Mouse (Mus musculus): ENCODE results near the gene Meioc.
A peak's percentile ranks its signal among the peaks of the same experiment; 100 is the strongest.

Meioc gene

DNA sequence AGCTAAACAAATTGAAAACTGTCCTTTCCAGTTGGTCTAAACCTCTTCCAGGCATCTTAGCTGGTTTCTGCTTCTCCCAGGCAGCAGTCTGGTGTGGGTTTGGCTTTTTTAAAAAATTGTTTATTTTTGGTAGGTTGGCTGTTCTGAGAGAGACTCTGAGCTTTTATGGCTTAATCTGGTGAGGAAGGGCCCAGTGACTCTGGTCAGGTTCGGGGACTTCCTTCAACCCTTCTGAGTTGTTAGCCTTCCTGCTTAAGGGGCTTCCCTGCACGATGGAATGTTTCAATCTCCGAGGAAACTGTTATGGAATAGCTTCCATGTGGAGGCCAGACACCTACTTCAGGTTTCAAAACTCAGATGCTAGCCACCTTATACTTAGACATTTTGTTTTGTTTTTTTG is at the start of gene Meioc:
Gene Meioc, plus strand, starts transcription at position 301 of the 400 bp plus-strand sequence.
- DNase-seq = no peak

- DNase-seq = no peak
Observed at GRCm38 (mm10) chr11:102619449-102619848, 44.1 kb upstream of the Meioc start.

- no peak for DNase-seq
Observed at GRCm38 (mm10) chr11:102623876-102624789, 39.4 kb upstream of the Meioc start.

DNA sequence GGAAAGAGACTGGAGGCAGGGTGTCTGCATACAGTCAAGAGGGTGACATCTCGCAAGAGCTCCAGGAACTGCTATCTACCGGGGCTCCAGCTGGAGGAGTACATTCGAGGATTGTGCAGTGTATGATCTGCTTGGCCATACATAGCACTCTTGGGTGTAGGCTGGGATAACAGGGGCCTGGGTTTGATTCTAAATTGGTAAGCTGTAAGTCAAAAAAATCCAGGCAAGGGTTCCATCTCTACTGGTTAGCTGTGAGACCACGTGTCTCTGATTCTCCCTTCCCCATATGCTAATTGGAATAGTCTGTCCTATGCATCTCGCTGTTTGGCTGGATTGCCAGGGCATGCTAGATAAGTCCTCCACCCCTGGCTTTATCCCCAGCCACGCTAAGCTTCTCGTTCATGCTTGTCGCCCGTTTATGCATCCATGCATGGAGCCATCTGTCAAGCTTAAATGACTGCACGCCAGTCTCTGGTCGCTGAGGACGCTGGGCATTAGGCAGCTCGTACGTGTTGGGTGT is 38.6 kb upstream of the Meioc start:
- DNase-seq = no peak

DNA sequence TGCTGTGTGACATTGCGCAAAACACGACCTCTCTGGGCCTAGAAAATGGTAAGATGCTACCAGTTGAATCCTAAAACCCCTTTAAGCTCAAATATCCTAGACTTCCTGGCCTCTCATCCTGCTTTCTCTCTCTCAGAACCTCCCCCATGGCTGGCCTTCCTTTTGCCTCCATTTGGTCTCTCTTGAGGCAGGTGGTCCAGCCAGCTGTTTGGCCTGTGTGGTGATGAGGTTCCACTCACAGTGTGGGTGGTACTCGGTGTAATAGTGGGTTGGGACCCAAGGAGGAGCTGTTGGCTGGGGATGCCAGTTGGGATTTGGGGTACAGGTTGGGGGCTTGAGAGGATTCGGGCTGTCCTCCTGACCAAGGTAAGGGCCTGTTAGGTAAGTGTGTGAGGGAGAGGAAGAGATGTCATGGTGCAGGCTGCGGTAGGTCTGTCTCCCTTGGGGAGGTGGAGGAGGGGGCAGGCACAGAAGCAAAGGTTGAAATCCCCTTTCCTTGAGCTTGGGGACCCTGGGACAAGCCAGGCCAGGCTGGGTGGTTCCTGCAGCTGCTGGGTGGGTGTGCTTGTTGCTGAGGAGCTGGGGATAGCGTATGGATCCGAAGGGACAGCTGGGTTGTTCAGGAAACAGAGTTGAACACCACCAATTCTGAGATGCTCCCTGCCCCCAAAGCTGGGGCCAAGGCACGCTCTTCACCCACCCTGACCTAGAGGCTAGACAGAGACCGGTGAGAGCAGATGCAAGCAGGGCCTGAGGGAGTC is 36.2 kb upstream of the Meioc start:
- no peak for DNase-seq

- no peak for DNase-seq
Observed at GRCm38 (mm10) chr11:102628529-102628928, 35.0 kb upstream of the Meioc start.

GRCm38 (mm10) chr11:102629375-102629774 is 34.1 kb upstream of the Meioc start:
- no peak for DNase-seq

GRCm38 (mm10) chr11:102630731-102631130 is 32.8 kb upstream of the Meioc start:
- DNase-seq = no peak

- DNase-seq = no peak
Observed at GRCm38 (mm10) chr11:102631203-102631602, 32.3 kb upstream of the Meioc start.

DNA sequence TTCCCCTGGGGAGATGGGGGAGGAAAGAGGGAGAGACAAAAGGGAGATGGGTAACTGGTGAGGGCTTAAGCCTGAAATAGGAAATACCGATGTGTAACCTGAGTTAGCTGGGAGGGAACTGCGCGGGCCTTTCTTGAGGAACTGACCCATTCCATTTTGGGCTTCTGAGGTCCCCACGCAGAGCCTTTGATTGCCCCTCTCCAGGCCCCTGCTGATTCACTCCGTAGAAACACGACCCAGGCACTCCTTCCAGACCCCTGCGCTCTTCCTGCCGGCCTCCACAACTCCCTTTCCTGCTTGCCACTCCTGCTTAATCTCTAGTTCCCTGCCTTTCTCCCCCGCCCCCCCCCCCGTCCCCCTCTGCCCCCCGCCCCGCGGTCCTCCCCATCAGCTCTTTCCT is 30.8 kb upstream of the Meioc start:
- no peak for DNase-seq

GRCm38 (mm10) chr11:102633379-102633778 is 30.1 kb upstream of the Meioc start:
- no peak for DNase-seq

- no peak for DNase-seq
Observed at GRCm38 (mm10) chr11:102636887-102637286, 26.6 kb upstream of the Meioc start.

DNA sequence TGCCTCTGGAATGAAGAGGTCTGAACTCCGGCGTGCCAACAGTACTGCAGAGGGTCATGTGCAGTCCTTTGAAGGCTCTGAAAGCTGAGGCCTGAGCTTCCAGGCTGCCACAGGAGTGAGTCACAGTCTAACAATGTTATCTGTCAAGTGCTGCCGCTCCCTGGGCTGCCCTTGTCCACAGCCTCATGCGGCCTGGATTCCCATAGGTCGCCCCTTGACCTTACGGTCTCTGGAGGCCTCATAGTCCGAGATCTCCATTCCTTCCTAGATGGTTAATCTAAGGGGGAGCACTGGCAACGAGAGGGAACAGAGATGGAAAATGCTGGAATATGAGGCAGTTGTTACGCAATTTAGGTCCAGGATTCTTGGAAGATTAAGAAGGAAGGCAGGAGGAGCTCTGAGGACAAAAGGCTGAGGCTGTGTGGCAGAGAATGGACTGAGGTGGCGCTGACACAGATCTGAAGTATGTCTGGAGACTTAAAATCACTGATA is 19.6 kb upstream of the Meioc start:
- DNase-seq = no peak

DNA sequence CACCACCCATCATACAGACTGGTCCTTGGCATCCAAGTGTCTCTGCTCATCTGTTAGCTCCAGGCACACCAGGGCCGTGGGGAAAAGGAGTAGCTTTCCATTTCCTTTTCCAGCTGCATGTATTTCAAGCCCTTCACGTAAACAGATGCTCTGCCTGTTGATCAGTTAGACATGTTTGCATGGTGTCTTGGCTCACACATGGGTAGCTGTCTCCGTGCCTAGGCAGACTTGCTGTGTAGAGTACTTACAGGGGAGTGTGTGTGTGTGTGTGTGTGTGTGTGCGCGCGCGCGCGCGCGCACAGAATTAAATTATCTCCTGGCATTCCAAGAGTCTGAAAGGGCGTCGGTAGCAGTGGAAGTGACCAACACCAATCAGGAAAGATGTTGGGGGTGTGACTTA is 17.3 kb upstream of the Meioc start:
- no peak for DNase-seq

- no peak for DNase-seq
Observed at GRCm38 (mm10) chr11:102647885-102648284, 15.6 kb upstream of the Meioc start.

DNA sequence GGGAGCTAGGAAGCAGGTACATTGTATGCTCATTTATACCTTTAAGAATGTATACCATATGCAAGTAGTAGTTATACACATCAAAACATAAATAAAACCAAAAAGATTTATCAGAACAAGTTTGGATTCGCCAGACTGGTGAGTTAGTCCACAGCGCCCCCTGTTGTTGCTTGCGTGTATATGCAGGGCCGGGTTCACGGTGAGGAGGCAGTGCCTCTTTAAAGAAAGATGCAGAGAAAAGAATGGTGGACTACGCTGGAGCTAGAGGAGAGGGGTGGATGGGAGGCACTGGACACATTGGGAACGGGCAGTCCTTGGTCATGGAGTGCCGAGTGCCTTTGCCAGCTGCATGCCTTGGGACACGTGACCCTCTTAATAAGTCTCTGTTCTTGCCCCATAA is 12.1 kb upstream of the Meioc start:
- peak; percentile 46 for DNase-seq

DNA sequence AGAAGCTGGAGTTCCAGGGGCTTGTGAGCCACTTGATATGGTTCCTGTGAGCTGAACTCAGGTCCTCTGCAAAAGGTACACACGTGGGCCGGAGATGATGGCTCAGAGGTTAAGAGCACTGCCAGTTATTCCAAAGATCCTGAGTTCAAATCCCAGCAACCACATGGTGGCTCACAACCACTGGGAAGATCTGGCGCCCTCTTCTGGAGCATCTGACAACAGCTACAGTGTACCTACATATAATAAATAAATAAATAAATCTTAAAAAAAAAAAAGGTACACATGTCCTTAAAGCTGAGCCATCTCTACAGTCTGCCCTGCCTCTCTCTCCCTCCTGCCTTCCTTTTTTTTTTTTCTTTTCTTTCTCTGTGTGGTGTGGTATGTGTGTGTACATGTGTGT is 10.7 kb upstream of the Meioc start:
- DNase-seq = no peak

GRCm38 (mm10) chr11:102655888-102656287 is 7.6 kb upstream of the Meioc start:
- DNase-seq = no peak

DNA sequence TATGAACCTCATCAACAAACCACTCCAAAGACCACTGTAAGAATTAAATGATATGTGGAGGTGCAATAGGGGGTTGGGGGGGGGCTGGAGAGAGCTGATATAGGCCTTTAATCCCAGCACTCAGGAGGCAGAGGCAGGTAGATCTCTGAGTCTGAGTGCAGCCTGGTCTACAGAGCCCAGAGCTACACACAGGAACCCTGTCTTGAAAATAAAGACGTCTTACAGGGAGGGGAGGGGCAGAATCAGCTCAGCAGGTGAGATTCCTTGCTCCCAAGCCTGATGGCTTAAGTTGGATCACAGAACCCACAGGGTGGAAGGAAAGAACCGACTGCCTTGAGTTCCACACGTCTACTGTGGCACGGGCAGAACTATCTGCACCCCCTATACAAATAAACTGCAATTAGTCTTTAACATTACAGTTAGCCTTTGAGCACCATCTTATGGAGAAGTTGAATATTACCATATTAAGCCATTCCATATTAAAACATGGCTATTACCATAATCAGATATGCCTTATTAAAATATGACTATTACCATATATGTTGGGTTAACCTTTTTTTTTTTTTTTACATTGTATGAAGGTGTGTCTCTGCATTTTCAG is 7.1 kb upstream of the Meioc start:
- DNase-seq = no peak

DNA sequence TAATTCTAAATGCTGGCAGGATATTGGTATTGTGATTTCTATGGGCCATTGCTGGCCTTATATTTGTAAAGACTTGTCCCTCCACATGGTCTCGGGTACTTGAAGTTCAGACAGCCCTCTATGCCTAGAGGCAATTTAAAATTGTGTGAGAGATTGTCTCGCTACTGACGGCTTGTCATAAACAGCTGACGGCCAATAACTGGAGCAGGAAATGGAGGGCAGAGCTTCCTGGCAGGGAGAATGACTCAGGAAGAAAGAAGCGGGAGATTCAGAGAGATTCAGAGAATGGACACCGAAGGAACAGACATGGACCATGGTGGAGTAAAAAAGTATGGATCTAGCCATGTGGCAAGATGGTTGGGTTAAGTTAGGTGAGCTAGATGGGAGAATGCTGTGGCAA is 6.6 kb upstream of the Meioc start:
- no peak for DNase-seq

DNA sequence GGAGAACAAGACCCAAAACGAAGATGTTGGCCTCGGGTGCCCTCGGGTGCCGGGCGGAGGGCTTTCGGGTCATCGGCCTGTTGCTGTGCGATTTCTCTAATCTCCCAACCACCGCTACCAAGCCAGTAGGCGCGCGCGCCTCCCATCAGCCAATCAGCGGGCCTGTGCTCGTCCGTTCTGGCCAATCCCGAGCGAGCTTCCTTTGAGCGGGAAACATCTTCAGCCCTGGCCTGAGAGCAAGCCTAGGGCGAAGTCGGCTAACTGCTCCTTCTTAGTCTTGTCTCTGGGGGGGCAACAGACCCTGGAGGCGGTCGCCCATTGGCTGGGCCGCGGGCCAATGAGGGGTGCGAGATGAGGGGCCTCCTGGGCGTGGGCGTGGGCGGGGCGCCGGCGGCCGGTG is 1.6 kb downstream of the Meioc start:
- no peak for DNase-seq

GRCm38 (mm10) chr11:102665637-102666435 is 2.3 kb downstream of the Meioc start:
- DNase-seq = no peak

Data from cerebellum, adult 9-11 months (tissue).